Mouse (Mus musculus): ENCODE results near the gene Ppfibp1.

DNA sequence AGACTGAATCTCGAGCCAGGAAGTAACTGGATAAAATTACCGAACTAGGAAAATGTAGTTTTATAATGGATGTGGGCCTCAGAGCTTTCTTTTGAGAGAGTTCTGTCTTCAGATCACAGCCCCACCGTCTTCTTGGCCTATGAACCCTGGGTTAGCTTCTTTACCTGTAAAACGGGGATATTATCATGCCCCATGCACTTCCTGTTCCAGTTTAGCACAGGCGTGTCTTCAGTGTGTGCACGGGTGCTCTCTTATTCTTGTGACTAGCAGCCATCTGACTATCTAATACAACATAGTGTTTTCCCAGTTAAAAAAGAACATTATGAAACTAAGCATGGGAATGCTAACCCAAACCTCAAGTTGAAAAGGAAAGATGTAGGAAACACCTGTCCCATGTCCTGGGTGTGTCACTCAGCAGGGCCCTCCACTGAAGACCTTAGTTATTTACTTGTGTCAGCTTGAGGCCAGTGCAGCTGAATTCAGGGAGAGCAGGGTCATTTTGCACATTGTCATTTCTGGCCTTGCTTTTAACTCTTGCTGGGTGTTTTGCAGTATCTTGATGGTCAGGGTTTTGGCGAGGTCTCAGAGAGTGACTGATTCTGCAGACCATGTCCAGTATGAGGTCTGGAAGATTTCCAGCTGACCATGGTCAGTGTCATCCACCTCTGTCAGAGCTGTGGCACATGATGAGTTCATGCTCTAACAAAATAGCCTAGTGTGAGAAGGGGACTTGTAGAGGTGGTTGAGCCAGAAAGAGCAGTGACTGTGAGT lies 53.4 kb downstream of the Ppfibp1 start:
- TF ChIP-seq FLI1 (IDR thresholded peaks at IDR 0.05; ENCODE audit: low read length) (no peak), GATA1 (IDR thresholded peaks at IDR 0.05; ENCODE audit: borderline replicate concordance, low read length) (no peak)
